Mouse (Mus musculus): ENCODE measurements around the gene Wee1. TPM values are rescaled to one million over a fixed set of nuclear protein-coding genes. Genes with fewer than 3 reads are reported as not detected.

Gene Wee1
- 6.4 and 7.4 TPM in 2 replicates for polyA plus RNA-seq (2012; rRNA removed)

GRCm38 (mm10) chr7:110121516-110122288, at the start of gene Wee1:
Gene Wee1, plus strand, starts transcription at chr7:110122046.

Other genes with a start within 250 kb of the Wee1 start
- gene Dennd5a, start 161.6 kb upstream of the Wee1 start, polyA plus RNA-seq (2012; rRNA removed), result 27.3 and 29.3 TPM in 2 replicates
- gene Tmem41b, start 135.1 kb upstream of the Wee1 start, polyA plus RNA-seq (2012; rRNA removed), result 27.6 and 27.7 TPM in 2 replicates
- 29.2 and 32.8 TPM in 2 replicates for gene Ipo7, start 103.8 kb upstream of the Wee1 start, polyA plus RNA-seq (2012; rRNA removed)
- 11.9 TPM in 2 replicates for gene Zfp143, start 60.8 kb upstream of the Wee1 start, polyA plus RNA-seq (2012; rRNA removed)
- 12.1 and 15.6 TPM in 2 replicates for gene Swap70, start 99.7 kb downstream of the Wee1 start, polyA plus RNA-seq (2012; rRNA removed)

Data from colon, adult 2 months (tissue).